Mouse (Mus musculus) brain, embryonic 18.5 days (tissue): ENCODE results near the gene Polr2a.
"Not testable (repeated sequence)": the region's sequence is repeated elsewhere in the genome, so short reads cannot be mapped to it uniquely, and the experiment has no call there.

Experiments used
- DNase-seq: peaks from one replicate; pipeline ENCODE4 v3.0.0-alpha.2; 2012; ENCODE audit warnings: low read depth, low spot score

Polr2a gene

GRCm38 (mm10) chr11:69754701-69755100, 3.7 kb downstream of the Polr2a start:
- no peak for DNase-seq

GRCm38 (mm10) chr11:69754233-69754632, 4.2 kb downstream of the Polr2a start:
- no peak for DNase-seq

DNA sequence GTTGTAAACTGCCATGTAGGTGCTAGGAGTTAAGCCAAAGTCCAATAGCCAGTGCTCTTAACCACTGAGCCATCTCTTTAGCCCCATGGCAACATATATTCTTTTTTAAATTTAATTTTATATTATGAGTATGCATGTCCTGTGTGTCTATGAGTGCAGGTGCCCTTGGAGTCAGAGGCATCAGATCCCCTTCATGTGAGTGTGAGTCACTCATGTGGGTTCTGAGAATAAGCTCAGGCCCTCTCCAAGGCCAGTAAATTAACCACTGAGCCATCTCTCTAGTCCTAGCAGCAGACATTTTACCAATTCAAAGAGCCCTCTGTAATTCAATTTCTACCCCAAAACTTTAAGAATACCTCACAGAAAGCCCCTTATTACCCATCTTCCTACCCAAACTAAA, 5.8 kb downstream of the Polr2a start:
- no peak for DNase-seq

- DNase-seq, result no peak
Observed at GRCm38 (mm10) chr11:69751635-69752034, 6.8 kb downstream of the Polr2a start.

DNA sequence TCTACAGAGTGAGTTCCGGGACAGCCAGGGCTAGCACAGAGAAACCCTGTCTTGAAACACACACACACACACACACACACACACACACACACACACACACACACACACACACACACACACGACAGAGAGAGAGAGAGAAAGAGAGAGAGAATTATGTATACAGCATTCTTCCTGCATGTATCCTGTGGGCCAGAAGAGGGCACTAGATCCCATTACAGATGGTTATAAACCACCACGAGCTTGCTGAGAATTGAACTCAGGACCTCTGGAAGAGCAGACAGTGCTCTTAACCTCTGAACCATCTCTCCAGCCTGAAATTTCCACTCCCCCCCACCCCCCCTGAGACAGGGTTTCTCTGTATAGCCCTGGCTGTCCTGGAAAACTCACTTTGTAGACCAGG, 27.0 kb downstream of the Polr2a start:
- DNase-seq, result not testable (repeated sequence)

GRCm38 (mm10) chr11:69729063-69729462, 29.4 kb downstream of the Polr2a start:
- DNase-seq, result no peak

DNA sequence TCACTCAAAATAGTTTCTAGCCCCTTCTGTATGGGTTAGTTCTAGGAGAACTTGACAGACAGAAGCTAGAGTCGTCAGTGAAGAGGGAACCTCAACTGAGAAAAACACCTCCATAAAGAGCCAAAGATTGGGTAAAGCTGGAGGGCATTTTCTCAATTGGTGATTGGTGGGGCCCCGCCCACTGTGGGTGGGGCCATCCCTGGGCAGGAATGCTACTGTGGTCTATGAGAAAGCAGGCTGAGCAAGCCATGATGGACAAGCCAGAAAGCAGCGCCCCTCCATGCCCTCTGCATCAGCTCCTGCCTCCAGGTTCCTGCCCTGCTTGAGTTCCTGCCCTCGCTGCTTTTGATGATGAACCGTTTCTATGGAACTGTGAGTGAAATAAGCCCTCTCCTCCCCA, 32.5 kb downstream of the Polr2a start:
- no peak for DNase-seq

DNA sequence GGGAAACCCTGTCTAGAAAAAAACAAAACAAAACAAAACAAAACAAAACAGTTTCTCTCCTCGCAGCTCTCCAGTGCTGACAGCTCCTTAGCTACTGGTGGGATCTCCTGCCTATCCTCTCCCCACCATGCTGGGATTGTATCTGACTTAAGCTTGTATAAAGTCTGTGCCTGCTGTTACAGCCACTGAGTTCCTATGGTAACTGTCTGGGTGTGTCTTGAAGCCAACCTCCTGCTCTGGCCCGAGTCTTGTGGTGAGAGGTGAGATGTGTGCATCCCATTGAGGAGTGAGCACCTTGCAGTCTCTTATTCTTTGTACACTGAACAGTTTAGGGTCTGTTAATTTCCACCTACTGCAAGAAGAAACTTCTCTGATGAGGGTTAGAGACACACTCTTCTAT, 35.4 kb downstream of the Polr2a start:
- DNase-seq, result no peak

- DNase-seq, result no peak
Observed at GRCm38 (mm10) chr11:69720852-69721251, 37.6 kb downstream of the Polr2a start.

GRCm38 (mm10) chr11:69719423-69719822, 39.0 kb downstream of the Polr2a start:
- no peak for DNase-seq

- no peak for DNase-seq
Observed at GRCm38 (mm10) chr11:69718661-69719060, 39.8 kb downstream of the Polr2a start.

GRCm38 (mm10) chr11:69716953-69717352, 41.5 kb downstream of the Polr2a start:
- no peak for DNase-seq

- no peak for DNase-seq
Observed at GRCm38 (mm10) chr11:69715929-69716328, 42.5 kb downstream of the Polr2a start.

DNA sequence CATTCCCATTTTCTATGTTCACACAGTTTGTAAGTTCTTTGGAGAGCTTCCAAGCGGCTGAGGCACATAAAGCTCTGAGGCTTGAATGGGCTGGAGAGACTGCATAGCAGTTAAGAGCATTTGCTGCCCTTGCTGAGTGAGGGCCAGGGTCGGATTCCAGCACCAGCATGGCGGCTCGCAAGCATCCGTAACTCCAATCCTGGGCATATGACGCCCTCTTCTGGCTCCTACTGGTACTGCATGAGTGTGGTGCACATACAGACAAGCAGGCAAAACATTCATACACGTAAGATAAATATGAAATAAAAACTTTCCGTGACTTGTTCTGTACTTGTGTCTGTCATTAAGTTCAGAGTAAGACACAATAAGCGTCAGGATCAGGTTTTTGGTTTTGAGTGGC, 43.0 kb downstream of the Polr2a start:
- DNase-seq, result no peak

DNA sequence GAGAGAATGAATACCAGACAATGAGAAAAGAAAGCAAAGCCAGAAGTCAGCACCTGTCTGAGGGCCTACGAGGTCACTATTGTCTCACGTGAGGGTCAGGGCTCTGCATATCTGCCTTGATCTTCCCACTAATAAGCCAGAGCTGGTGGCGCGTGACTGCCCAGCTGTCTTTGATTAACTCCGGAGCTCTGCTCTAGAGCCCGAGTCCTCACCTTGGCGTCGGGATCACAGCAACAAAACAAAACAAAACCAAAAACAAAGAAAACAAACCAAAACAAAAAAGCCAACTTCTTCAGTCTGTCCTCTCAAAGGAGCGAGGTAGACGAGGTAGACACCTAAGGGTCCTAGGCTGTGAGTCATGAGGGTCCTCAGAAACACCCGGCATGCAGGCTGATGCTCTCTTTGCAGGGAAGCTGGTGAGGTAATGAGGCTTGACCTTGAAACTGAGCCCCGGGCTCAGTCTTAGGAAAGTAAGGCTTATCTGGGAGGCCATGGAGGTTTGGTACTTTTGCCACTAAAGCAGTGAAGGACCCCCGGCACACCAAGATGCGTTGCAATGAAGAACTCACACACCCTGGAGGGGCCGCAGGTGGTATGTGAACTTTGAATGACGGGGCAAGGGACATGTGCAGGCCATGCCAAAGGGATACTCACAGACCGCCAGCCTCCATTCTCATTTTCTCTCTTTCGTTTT, 43.7 kb downstream of the Polr2a start:
- no peak for DNase-seq

GRCm38 (mm10) chr11:69712954-69713672, 45.3 kb downstream of the Polr2a start:
- no peak for DNase-seq

DNA sequence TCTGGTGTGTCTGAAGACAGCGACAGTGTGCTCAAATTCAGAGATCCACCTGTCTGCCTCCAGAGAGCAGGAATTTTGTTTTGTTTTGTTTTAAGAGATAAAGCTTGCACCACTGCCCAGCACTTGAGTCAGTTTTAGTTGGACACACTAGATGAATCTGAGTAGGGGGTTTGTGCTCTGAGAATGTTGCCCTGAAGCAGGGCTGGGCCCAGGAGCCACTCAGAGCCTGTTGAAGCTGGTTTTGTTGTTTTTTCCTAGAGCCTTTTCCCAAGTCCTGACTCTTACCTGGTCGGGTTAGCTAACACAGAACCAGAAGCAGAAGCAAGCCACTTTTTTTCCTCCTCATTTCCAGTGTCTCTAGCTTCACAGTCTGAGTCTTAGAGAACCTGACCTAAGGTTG, 47.4 kb downstream of the Polr2a start:
- DNase-seq, result no peak

- DNase-seq, result no peak
Observed at GRCm38 (mm10) chr11:69710470-69710869, 48.0 kb downstream of the Polr2a start.

DNA sequence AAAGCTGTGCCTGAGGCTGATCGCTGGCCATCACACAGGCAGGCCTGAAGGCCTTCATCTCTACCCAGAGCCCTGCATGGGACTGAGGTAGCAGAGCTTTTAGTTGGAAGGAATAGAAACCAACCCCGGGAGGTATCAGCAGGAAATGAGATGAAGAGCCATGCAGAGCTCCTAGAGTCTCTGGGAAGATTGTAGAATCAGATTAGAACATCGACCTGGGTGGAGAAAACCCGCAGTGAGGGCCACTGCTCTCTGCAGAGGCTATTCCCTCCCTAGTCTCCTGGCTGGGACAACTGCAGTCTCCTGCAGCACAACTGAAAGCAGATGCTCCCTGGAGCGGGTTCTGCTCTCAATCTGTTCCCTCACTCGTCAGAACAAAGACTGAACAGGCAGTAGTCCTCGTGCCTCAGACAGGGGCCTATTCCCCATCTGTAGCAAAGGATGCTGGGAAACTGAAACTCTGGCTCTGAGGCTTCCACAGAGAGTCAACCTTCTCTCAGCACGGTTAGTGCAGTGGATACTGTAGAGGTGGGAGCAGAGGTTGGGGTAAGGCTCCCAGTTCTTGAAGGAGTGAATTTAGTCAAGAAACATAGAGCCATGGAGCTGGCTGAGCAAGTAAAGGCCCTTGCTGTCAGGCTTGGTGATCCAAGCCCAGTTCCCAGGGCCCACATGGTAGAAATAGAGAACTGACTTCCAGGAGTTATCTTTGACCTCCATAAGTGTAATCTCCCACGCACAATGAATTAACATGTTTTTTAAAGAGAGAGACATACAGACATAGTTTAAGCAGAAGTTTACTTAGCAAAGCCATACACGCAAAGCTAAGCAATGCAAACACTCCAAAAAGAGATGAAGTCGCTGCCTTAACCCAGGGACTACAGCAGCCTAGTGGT, 48.6 kb downstream of the Polr2a start:
- no peak for DNase-seq

- DNase-seq, result no peak
Observed at GRCm38 (mm10) chr11:69708614-69709265, 49.7 kb downstream of the Polr2a start.

DNA sequence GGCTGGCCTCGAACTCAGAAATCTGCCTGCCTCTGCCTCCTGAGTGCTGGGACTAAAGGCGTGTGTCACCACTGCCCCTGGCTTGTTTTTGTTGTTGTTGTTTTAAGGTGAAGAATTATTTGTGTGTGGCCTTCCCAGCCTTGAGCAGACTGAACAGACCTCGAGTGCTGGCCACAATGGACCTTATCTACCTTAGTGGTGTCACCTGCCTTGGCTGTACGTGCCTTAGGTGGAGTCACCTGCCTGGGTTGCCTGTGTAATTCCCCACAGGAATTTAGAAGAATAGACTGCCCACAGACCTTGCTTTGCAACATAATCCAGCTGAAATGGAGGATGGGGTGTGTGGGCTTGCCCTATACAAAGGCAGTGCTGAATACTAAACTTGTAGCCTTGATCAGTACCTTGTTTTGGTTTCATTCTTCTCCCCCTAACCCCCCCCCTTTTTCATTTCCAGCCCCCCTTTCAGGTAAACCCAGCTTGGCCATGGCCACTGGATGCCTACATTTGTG, 50.5 kb downstream of the Polr2a start:
- no peak for DNase-seq

- DNase-seq, result no peak
Observed at GRCm38 (mm10) chr11:69707480-69707847, 51.0 kb downstream of the Polr2a start.
